Mouse (Mus musculus) lung, adult 2 months (tissue): ENCODE data around the gene Mapk7. TPM values are rescaled to one million over a fixed set of nuclear protein-coding genes. Genes with fewer than 3 reads are reported as not detected.

Experiments used
- DNase-seq: peaks from one replicate; pipeline ENCODE4 v3.0.0; 2022
- H3K4me1 ChIP-seq: fragments of 200-500 bp; 2 replicates; pipeline ENCODE4 v1.6.1; 2011; ENCODE audit warnings: low read length; ENCODE audit not compliant: control insufficient read depth, insufficient read depth
- H3K4me3 ChIP-seq: fragments of 200-500 bp; replicated peaks from 2 replicates; pipeline ENCODE3; 2011; ENCODE audit warnings: low read depth, mild to moderate bottlenecking, control low read depth, low read length; ENCODE audit errors: extremely low read depth
- CTCF ChIP-seq: fragments of 200-500 bp; IDR thresholded peaks from 2 replicates; pipeline ENCODE4 v1.5.1; 2011; ENCODE audit warnings: mild to moderate bottlenecking, low read length, control low read depth; ENCODE audit not compliant: insufficient read depth
- POLR2A ChIP-seq: fragments of 200-500 bp; IDR thresholded peaks from 2 replicates; pipeline ENCODE4 v1.6.1; 2011; ENCODE audit warnings: low read depth, mild to moderate bottlenecking, control low read depth, low read length, borderline replicate concordance; ENCODE audit errors: extremely low read depth
- WGBS: fragments of 180-500 bp; shearing (Covaris S2); methylation state at CpG from one replicate; pipeline ENCODE4 v1.1.7; 2018; 5-methylcytosine and 5-hydroxymethylcytosine counted together
- polyA plus RNA-seq: library from polyadenylated mRNA; depleted of rRNA; stranded (reverse); fragments of >200 nt; gene quantifications from 2 replicates; pipeline ENCODE4 v1.2.3, GENCODE M21; 2012

The Mapk7 gene
- polyA plus RNA-seq, 1 experiment = 40.1 TPM

DNA sequence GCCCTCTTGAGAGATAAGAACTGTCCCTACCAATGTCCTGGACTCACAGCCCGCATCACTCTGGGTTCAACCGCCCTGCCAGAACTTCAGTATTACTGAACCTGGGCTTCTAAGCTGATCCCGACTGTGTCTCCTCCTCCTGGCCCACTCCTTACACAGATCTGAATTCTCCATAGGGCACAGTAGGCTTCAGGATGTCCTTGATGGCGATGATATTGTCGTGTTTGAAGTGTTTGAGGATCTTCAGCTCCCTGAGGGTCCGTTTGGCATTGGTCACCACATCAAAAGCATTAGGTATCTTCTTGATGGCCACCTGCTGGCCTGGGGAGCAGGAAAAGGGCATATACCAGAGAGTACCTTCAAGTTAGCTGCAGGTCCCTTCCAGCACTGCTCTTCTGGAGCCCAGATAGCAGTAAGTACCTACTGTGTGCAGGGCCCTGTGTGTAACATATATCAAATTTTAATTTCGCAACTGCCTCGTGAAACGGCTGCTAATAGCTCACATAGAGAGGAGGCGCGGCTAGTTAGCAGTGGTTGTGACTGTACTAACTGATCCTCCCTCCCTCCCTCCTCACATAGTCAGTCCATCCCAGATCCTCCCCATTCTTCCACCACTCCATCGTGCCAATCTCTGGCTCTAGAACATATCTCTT lies 1.3 kb downstream of the Mapk7 start:
- H3K4me3 ChIP-seq = peak overlapping the region; percentile 88
- 56% methylated on average over 12 of the region's 12 CpGs for WGBS
- peaks cover 7% of the 10 kb centered on the region for H3K4me1 ChIP-seq
- TF ChIP-seq POLR2A (no peak), CTCF (no peak)
- DNase-seq = no peak

- TF ChIP-seq CTCF (no peak), POLR2A (no peak)
- no peak for DNase-seq
- 88% methylated on average over 22 of the region's 22 CpGs for WGBS
- Histone ChIP-seq H3K4me3 (no peak overlapping the region), H3K4me1 (peaks cover 7% of the 10 kb centered on the region)
These were observed 3.2 kb downstream of the Mapk7 start for GRCm38 (mm10) chr11:61490944-61491520.

DNA sequence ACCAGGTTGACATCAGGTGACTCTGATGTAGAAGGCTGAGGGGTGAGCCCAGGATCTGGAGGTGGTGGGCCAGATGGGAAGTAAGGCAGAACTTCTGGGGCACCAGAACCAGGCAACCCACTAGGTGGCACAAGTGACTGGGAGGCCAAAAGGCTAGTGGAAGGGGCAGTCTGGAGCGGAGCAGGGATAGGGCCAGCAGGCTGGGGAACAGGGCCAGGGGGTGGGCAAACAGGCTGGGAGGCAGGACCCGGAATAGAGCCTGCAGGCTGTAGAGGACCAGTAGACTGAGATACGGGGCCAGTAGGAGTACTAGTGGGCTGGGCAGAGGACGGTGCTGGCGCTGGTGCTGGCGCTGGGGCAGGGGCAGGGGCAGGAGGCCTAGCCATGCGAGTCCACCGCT lies 4.3 kb downstream of the Mapk7 start:
- DNase-seq = no peak
- H3K4me3 ChIP-seq = no peak overlapping the region
- peaks cover 7% of the 10 kb centered on the region for H3K4me1 ChIP-seq
- TF ChIP-seq CTCF = no peak
- no peak for TF ChIP-seq POLR2A
- WGBS = 85% methylated on average over 8 of the region's 8 CpGs

DNA sequence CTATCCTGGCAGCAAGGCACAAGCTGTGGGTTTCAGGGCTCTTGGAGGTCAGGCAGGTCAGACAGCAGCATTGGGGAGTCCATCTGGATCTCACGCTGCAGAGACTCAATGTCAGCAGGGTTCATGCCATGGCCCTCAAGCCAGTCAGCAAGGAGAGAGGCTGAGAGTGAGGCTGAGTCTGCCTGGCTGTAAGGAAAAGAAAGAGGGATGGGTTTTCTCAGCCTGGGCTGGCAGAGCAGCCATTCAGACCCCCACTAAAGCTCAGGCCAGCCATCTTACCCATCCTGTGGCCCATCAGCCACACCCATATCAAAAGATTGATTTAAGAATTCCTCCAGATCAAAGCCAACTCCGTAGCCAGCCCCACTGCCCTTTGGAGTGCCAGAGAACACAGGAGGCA lies 5.1 kb downstream of the Mapk7 start:
- no peak for DNase-seq
- Histone ChIP-seq H3K4me1 (peaks cover 7% of the 10 kb centered on the region), H3K4me3 (no peak overlapping the region)
- WGBS = 72% methylated on average over 2 of the region's 2 CpGs
- TF ChIP-seq CTCF (no peak), POLR2A (no peak)

DNA sequence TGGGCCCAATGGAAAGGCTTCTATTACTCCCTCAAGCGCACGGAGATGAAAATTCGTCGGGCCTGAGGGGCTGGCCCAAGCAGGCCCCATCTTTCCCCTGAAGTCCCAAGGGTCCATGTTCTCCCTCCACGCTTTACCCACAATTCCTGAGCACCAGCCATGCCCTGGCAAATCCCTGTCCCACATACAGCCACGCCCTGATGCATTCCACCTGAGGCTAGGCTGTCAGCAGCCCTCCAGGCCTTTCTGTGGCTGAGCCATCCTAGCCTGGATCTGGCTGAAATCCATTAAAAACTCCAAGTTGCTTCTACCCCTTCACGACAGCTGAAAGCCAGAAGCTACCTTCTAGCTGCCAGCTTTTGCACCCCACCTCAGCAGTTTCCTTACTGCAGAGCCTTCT lies 6.3 kb downstream of the Mapk7 start:
- Histone ChIP-seq H3K4me3 (no peak overlapping the region), H3K4me1 (peaks cover 3% of the 10 kb centered on the region)
- WGBS = 80% methylated on average over 7 of the region's 7 CpGs
- TF ChIP-seq CTCF = no peak
- TF ChIP-seq POLR2A = no peak
- DNase-seq = no peak

GRCm38 (mm10) chr11:61487401-61487800 lies 6.8 kb downstream of the Mapk7 start:
- no peak for TF ChIP-seq CTCF
- TF ChIP-seq POLR2A = no peak
- H3K4me1 ChIP-seq = no peaks in the 10 kb centered on the region
- 40% methylated on average over 2 of the region's 2 CpGs for WGBS
- no peak for DNase-seq
- no peak overlapping the region for H3K4me3 ChIP-seq

DNA sequence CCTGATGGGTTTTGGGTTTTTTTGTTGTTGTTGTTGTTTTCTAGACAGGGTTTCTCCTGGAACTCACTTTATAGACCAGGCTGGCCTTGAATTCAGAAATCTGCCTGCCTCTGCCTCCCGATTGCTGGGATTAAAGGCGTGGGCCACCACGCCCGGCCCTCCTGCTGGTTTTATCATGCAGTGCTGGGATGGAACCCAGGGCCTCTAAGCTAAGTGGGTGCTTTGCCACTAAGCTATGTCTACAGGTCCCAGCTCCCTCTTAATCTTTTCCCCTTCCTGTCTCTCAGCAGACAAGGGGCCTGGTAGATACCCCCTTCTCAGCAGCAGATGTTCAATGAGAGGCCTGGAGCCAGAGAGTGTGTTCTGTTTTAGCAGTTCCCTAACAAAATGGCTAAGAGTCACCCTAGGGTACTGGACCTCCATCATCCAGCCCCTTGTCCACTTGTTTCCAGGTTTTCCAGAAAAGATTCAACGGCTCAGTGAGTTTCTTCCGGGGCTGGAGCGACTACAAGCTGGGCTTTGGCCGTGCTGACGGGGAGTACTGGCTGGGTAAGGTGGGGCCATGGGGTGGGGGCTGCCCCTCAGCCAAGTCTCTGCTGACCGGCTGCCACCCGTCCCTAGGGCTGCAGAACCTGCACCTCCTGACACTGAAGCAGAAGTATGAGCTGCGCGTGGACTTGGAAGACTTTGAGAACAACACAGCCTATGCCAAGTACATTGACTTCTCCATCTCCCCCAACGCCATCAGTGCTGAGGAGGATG lies 7.6 kb downstream of the Mapk7 start:
- Histone ChIP-seq H3K4me3 (no peak overlapping the region), H3K4me1 (no peaks in the 10 kb centered on the region)
- WGBS = 72% methylated on average over 14 of the region's 14 CpGs
- no peak for DNase-seq
- TF ChIP-seq POLR2A (no peak), CTCF (no peak)

GRCm38 (mm10) chr11:61485541-61486457 lies 8.4 kb downstream of the Mapk7 start:
- no peak for DNase-seq
- no peak for TF ChIP-seq POLR2A
- no peak for TF ChIP-seq CTCF
- Histone ChIP-seq H3K4me1 (no peaks in the 10 kb centered on the region), H3K4me3 (peak overlapping the region; percentile 21)
- 76% methylated on average over 22 of the region's 22 CpGs for WGBS

- TF ChIP-seq POLR2A = peak; percentile 9; the same call in 1 of the 2 replicates
- TF ChIP-seq CTCF = no peak
- WGBS = 46% methylated on average over 20 of the region's 20 CpGs
- H3K4me1 ChIP-seq = no peaks in the 10 kb centered on the region
- DNase-seq = no peak
- H3K4me3 ChIP-seq = peak within 1 kb of the TSS; percentile 21
These were observed 9.3 kb downstream of the Mapk7 start, which contains the start of gene Mfap4 for GRCm38 (mm10) chr11:61484613-61485540. Mfap4 (plus strand) TSS chr11:61485431.
